Mouse (Mus musculus) brain, embryonic 14.5 days (tissue): Measurements from ENCODE around the gene 9130008F23Rik.

Source experiments
- CTCF ChIP-seq: fragments of 200-500 bp; IDR thresholded peaks from 2 replicates; pipeline ENCODE4 v1.5.1; 2012; ENCODE audit warnings: inconsistent platforms, mild to moderate bottlenecking, moderate library complexity, borderline replicate concordance; ENCODE audit not compliant: insufficient read depth, insufficient read length; ENCODE audit errors: extremely low read depth
- POLR2A ChIP-seq: fragments of 200-500 bp; IDR thresholded peaks from 2 replicates; pipeline ENCODE4 v1.6.1; 2012; ENCODE audit warnings: mild to moderate bottlenecking, inconsistent platforms, borderline replicate concordance; ENCODE audit not compliant: poor library complexity, insufficient read depth, insufficient read length, severe bottlenecking; ENCODE audit errors: extremely low read depth

GRCm38 (mm10) chr17:40873582-40874011 is 6.8 kb downstream of the 9130008F23Rik start:
- TF ChIP-seq CTCF (no peak), POLR2A (no peak)
